Mouse (Mus musculus) cerebral cortex, adult 2 months (tissue): ENCODE data around the gene Cox8b.

ENCODE experiments used
- WGBS: fragments of 180-500 bp; shearing (Covaris S2); methylation state at CpG from one replicate; pipeline ENCODE4 v1.1.7; 2018; 5-methylcytosine and 5-hydroxymethylcytosine counted together

The Cox8b gene

GRCm38 (mm10) chr7:140860728-140861127 lies 39.5 kb downstream of the Cox8b start:
- 82% methylated on average over 5 of the region's 5 CpGs for WGBS

DNA sequence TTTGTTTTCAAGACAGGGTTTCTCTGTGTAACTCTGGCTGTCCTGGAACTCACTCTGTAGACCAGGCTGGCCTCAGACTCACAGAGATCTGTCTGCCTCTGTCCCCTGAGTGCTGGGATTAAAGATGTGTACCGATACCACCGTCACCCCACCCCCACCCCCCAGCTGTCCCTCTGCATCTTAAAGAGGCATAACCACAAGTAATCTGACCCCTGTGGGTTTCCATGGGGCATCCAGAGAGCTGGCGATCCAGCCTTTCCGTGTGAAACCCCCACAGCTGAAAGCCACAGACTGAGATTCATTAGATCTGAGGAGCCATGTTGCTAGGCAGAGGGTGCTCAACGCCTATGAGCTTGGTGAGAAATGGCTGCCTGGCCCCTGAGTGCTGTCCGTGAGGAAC lies 40.2 kb downstream of the Cox8b start:
- 66% methylated on average over 6 of the region's 6 CpGs for WGBS

- 93% methylated on average over 8 of the region's 8 CpGs for WGBS
These were observed 41.5 kb downstream of the Cox8b start for GRCm38 (mm10) chr7:140858746-140859145.

DNA sequence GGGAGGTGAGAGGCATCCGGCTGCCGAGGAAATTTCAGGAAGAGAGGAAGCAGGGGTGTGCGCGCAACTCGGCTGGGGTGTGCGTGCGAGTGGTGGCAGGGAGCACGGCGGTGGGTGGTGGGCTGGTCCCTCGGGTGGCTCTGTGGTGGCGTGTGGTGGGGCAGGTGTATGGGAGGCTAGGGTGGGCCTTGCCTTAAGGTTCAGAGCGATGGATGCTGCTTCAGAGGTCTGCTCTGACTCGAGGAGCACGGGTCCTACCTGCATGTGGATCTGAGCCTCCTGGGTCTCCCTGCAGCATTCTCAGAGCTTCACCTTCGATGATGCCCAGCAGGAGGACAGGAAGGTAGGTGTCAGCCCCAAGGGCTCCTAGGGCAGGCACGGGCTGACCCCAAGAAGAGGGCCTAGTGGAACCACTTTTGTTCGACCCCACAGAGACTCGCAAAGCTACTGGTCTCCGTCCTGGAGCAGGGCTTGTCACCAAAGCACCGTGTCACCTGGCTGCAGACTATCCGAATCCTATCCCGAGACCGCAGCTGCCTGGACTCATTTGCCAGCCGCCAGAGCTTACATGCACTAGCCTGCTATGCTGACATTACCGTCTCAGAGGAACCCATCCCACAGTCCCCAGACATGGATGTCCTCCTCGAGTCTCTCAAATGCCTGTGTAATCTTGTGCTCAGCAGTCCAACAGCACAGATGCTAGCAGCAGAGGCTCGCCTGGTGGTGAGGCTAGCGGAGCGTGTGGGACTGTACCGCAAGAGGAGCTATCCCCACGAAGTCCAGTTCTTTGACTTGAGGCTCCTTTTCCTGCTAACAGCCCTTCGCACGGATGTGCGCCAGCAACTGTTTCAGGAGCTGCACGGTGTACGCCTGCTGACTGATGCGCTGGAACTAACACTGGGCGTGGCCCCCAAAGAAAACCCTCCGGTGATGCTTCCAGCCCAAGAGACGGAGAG lies 42.4 kb downstream of the Cox8b start, which contains the start of gene Bet1l:
Gene Bet1l, minus strand, starts transcription at position 28 of the 956 bp plus-strand sequence.
- 17% methylated on average over 40 of the region's 40 CpGs for whole genome bisulfite sequencing

GRCm38 (mm10) chr7:140856785-140857549 lies 43.3 kb downstream of the Cox8b start, which contains the start of gene Ric8a:
Gene Ric8a, plus strand, starts transcription at chr7:140856957.
- under 1% methylated on average over 50 of the region's 50 CpGs for WGBS

DNA sequence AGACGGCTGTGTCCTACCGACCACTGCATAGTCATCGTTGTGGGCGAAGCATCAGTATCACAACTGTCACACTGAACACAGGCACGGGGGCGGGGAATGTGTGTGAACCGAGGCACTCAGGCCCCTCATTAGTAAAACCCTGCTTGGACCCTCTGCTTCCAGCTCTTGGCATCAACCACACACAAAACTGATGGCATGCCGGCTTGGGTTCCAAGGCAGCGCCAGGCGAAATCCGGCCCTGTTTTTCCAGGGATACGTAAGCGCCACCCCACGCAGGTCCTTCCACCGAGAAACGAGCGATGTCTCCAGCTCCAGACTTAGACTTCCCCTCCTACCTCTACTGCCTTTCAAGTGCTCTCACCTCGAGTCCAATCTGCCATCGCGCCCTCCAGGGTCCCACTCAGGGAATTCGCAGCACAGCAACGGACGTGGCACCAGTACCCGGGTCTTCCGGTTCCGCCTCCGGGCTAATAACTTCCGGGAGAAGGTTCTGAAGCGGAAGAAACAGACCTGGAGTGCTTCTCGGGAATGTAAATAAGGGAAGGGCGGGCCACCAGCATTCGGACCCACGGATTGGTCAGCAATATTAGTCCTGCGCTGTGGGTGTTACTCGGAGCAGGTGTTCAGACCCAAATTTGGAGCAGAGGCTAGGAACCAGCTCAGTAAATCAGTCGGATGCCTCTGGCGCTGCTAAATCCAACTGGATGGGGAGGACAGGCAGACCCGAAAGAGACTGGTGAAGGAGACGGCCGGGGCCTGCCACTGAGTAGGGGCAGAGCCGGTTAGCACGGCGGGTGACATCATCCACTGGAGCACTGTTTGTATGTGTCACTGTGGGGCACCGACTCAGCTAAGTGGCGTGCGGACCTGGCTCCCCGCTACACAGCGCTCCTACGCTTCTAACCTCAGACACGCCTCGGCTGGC lies 44.1 kb downstream of the Cox8b start, which contains the start of gene Gm45785:
Gene Gm45785, minus strand, starts transcription at position 472 of the 925 bp plus-strand sequence.
- WGBS = under 1% methylated on average over 51 of the region's 51 CpGs

DNA sequence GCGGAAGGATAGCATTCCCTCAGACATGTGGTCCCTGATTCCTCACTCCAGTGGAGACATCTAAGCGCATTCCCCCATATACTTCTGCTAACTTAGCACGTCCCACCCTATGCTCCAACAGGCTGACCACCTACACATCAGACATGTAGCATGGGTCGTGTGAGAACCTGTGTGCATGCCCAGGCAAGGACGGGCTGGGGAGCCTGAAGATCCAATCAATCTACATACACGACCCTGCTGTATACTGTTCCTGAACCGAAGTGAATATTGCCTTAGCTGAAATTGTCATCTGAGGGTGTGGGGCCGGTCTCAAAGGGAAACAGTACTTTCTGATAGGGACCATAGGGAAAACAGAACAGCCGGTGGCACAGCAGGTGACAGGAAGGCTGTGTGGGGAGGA lies 45.1 kb downstream of the Cox8b start:
- 46% methylated on average over 9 of the region's 9 CpGs for WGBS

DNA sequence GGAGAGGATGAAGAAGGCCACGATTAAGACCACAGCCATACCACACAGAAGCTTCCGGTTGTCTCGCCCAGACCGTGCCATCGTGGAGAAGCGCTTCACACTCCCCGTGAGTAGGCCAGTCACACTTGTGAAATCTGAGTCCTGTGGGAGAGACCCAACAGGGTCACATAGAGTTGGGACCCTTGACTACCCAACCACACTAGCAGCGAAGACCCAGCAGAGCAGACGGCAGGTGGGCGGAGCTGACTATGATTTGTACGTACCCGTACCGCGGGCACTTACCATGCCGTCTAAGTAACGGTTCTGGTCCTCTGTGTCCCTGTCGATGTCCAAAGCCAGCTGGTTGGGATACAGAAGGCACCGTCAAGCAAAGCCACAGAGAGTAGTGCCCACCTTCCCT lies 45.8 kb downstream of the Cox8b start:
- WGBS = 90% methylated on average over 18 of the region's 18 CpGs

DNA sequence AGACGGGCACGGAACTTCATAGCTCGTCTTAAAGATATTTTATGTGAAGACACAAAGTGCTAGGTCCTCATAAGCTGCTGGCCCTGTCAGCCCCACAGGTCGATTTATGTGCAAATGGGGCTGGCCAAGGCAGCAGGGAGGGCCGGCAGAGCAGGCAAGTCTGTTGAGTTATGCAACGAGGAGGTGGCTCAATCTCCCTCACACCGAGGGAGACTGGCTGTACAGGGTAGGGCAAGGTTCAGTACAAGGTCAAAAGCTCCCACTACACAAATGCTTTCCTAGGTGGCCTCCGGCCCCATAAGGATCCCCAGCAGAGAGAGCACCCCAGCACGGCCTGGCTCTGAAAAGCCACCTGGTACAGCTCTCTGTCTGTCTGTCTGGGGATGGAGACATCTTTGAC lies 46.9 kb downstream of the Cox8b start:
- 87% methylated on average over 9 of the region's 9 CpGs for WGBS

DNA sequence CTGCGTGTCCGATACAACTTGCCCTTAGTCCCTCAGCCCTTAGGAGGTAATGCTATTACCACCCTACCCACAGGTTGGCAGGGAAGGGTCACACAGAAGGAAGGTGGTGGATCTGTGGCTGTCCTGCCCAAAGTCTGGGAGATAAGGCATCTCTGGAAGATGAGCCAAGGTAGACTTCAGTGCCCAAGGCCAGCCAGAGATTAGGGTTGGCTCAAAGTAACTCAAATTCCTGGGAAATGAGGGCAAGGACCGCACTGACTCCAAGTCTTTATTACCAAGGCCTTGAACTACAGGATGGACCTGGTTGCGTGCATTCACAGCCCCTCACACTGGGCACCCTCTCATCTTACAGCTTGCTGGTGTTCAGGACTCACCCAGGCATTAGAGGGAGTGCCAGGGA lies 48.3 kb downstream of the Cox8b start:
- WGBS = 97% methylated on average over 4 of the region's 4 CpGs
